Mouse (Mus musculus): ENCODE measurements at regions not wholly inside any gene's neighbourhood (a gene's known extent, or its start where the extent isn't known, plus 50 kb on each side); places are given as distances from the start of the nearest gene placed in this dataset.

- no peaks in the 10 kb centered on the region for H3K27me3 ChIP-seq (ENCODE audit: control insufficient read depth in 1 of 2, insufficient read depth in 2 of 2, low read length in 2 of 2)
- no peaks in the 10 kb centered on the region for H3K9me3 ChIP-seq (replicated peaks; ENCODE audit: insufficient read depth, low read length)
- H3K27ac ChIP-seq (ENCODE audit: control insufficient read depth, low read depth, low read length), result no peak overlapping the region
- no peaks in the 10 kb centered on the region for H3K36me3 ChIP-seq (ENCODE audit: control insufficient read depth in 1 of 2, insufficient read depth in 2 of 2, low read length in 2 of 2)
- no peak for DNase-seq (ENCODE audit: low read depth, low spot score)
- no peaks in the 10 kb centered on the region for H3K79me2 ChIP-seq (ENCODE audit: control insufficient read depth, insufficient read depth, low read length, poor library complexity)
- H3K9ac ChIP-seq (ENCODE audit: control insufficient read depth, low read depth, low read length, poor library complexity, severe bottlenecking), result no peak overlapping the region
- no peaks in the 10 kb centered on the region for H3K4me1 ChIP-seq (ENCODE audit: control insufficient read depth in 1 of 2, insufficient read depth in 2 of 2, low read length in 2 of 2)
- no peak overlapping the region for H3K4me3 ChIP-seq (ENCODE audit: control insufficient read depth in 1 of 2, insufficient read depth in 1 of 2, low read depth in 2 of 2, low read length in 2 of 2)
- TF ChIP-seq TBP (IDR thresholded peaks at IDR 0.05; ENCODE audit: low read depth, low read length), result no peak
- no peak for TF ChIP-seq MAX (IDR thresholded peaks at IDR 0.05; ENCODE audit: low read length)
- no peak for TF ChIP-seq ZC3H11A (IDR thresholded peaks at IDR 0.05; ENCODE audit: low read depth, low read length)
- no peak for TF ChIP-seq USF1 (IDR thresholded peaks at IDR 0.05; ENCODE audit: low read depth, low read length)
- TF ChIP-seq ELF1 (IDR thresholded peaks at IDR 0.05; ENCODE audit: low read depth, low read length), result no peak
- no peak for TF ChIP-seq MYB (IDR thresholded peaks at IDR 0.05; ENCODE audit: low read depth, low read length)
- no peak for TF ChIP-seq ZKSCAN1 (IDR thresholded peaks at IDR 0.05; ENCODE audit: low read depth, low read length)
- TF ChIP-seq RCOR1 (IDR thresholded peaks at IDR 0.05; ENCODE audit: low read depth, low read length), result no peak
- no peak for TF ChIP-seq CTCF (IDR thresholded peaks at IDR 0.05 in 2 of 3, conservative IDR thresholded peaks at IDR 0.05 in 1 of 3; ENCODE audit: control insufficient read depth in 1 of 3, insufficient read depth in 1 of 3, low read depth in 2 of 3, low read length in 3 of 3, poor library complexity in 1 of 3, severe bottlenecking in 1 of 3)
- no peak for TF ChIP-seq ZNF384 (IDR thresholded peaks at IDR 0.05; ENCODE audit: low read depth, low read length)
- TF ChIP-seq KAT2A (conservative IDR thresholded peaks at IDR 0.05; ENCODE audit: low read depth, low read length), result no peak
- TF ChIP-seq MEF2A (IDR thresholded peaks at IDR 0.05; ENCODE audit: extremely low read depth, insufficient replicate concordance, low read depth, low read length, poor library complexity, severe bottlenecking), result no peak
- no peak for TF ChIP-seq ZMIZ1 (IDR thresholded peaks at IDR 0.05; ENCODE audit: low read depth, low read length)
- TF ChIP-seq TCF12 (IDR thresholded peaks at IDR 0.05; ENCODE audit: low read depth, low read length), result no peak
- TF ChIP-seq POLR2A (IDR thresholded peaks at IDR 0.05; ENCODE audit: control insufficient read depth in 1 of 2, insufficient read depth in 1 of 2, low read depth in 1 of 2, low read length in 2 of 2, poor library complexity in 1 of 2), result no peak
Measured at GRCm38 (mm10) chr2:64852913-64853312, 171.9 kb downstream of the Grb14 start.

- no peak overlapping the region for H3K4me3 ChIP-seq (ENCODE audit: control insufficient read depth in 1 of 2, insufficient read depth in 1 of 2, low read depth in 2 of 2, low read length in 2 of 2)
- H3K4me1 ChIP-seq (ENCODE audit: control insufficient read depth in 1 of 2, insufficient read depth in 2 of 2, low read length in 2 of 2), result no peaks in the 10 kb centered on the region
- H3K27ac ChIP-seq (ENCODE audit: control insufficient read depth, low read depth, low read length), result no peak overlapping the region
- H3K27me3 ChIP-seq (ENCODE audit: control insufficient read depth in 1 of 2, insufficient read depth in 2 of 2, low read length in 2 of 2), result no peaks in the 10 kb centered on the region
- H3K79me2 ChIP-seq (ENCODE audit: control insufficient read depth, insufficient read depth, low read length, poor library complexity), result no peaks in the 10 kb centered on the region
- TF ChIP-seq RAD21 (IDR thresholded peaks at IDR 0.05; ENCODE audit: low read depth, low read length), result no peak
- TF ChIP-seq ZKSCAN1 (IDR thresholded peaks at IDR 0.05; ENCODE audit: low read depth, low read length), result no peak
- no peak for TF ChIP-seq BHLHE40 (IDR thresholded peaks at IDR 0.05; ENCODE audit: borderline replicate concordance, low read depth, low read length)
- TF ChIP-seq JUND (IDR thresholded peaks at IDR 0.05; ENCODE audit: low read depth, low read length), result no peak
- no peak for TF ChIP-seq EP300 (IDR thresholded peaks at IDR 0.05; ENCODE audit: low read depth in 1 of 2, low read length in 2 of 2)
- H3K9ac ChIP-seq (ENCODE audit: control insufficient read depth, low read depth, low read length, poor library complexity, severe bottlenecking), result no peak overlapping the region
- H3K9me3 ChIP-seq (replicated peaks; ENCODE audit: insufficient read depth, low read length), result no peaks in the 10 kb centered on the region
- DNase-seq (ENCODE audit: low read depth, low spot score), result no peak
- H3K36me3 ChIP-seq (ENCODE audit: control insufficient read depth in 1 of 2, insufficient read depth in 2 of 2, low read length in 2 of 2), result no peaks in the 10 kb centered on the region
Measured at GRCm38 (mm10) chr2:64851096-64851495, 173.7 kb downstream of the Grb14 start.
